Mouse (Mus musculus): ENCODE measurements around the gene Zik1. TPM values are rescaled to one million over a fixed set of nuclear protein-coding genes. Genes with fewer than 3 reads are reported as not detected.
A peak's percentile ranks its signal among the peaks of the same experiment; 100 is the strongest.

Zik1 gene
- polyA plus RNA-seq (2016; fragmentation: Nextera tagmentation; extraction: Ambion mirVana): 35.6 and 37.4 TPM in 2 replicates

DNA sequence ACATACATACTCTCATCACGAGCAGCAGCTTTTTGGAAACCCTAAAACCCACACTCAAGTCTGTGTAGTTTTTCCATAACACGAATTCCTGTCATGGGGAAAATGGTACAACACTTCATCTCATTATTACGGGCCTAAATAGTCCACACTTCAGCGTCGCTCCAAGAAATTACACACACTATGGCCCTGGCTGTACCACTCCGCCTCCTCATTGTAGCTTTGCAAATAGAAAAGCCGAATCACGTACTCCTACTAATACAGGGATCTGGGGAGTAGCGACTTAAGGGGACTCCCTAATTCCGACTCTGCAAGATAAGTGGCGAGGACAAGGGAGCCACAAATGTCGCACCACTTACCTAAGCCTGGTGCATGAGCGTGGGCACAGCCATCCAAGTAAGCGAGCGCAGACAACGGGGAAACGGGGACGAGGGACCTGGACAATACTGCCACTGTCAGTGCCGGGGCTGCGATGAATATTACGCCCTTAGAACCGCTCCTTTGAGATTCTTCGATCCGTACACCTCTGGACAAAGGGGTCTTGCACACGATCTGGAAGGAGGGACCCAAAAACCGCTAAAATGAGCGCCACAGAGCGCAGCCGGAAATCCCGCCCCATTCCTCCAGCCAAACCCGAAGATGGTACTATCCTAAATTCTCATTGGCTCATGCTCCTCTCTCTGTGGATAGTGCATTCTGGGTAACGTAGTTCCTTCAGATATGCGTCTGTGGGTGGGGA, at the start of gene Zik1:
TSS of gene Zik1 (minus strand) at position 609 of the 736 bp plus-strand sequence.
- Histone ChIP-seq H3K9ac (peak within 1 kb of the TSS; percentile 70), H3K4me2 (replicated peaks) (peak within 1 kb of the TSS; percentile 77), H3K9me3 (no peaks in the 10 kb centered on the region), H3K4me3 (peak within 1 kb of the TSS; percentile 66), H3K4me1 (peaks cover 7% of the 10 kb centered on the region; the same call in 1 of the 2 replicates), H3K27me3 (replicated peaks) (no peaks in the 10 kb centered on the region), H3K27ac (no peak within 1 kb of the TSS), H3K36me3 (peaks cover 27% of the 10 kb centered on the region)
- ATAC-seq (ENCODE audit: low FRiP score, low read depth): peak; percentile 99
- 2% methylated on average over 33 of the region's 33 CpGs for WGBS

GRCm38 (mm10) chr7:10495578-10495977, 384 bp upstream of the Zik1 start:
- Histone ChIP-seq H3K9me3 (no peaks in the 10 kb centered on the region), H3K9ac (no peak overlapping the region), H3K27ac (no peak overlapping the region), H3K27me3 (replicated peaks) (no peaks in the 10 kb centered on the region), H3K4me1 (peaks cover 7% of the 10 kb centered on the region; the same call in 1 of the 2 replicates), H3K4me3 (0 out of 2 replicates have a peak overlapping the region, but pooled peaks have one; percentile 66), H3K4me2 (replicated peaks) (peak overlapping the region; percentile 77), H3K36me3 (peaks cover 21% of the 10 kb centered on the region)
- ATAC-seq (ENCODE audit: low FRiP score, low read depth): no peak
- WGBS: 39% methylated on average over 6 of the region's 6 CpGs

GRCm38 (mm10) chr7:10480588-10481233, 14.5 kb downstream of the Zik1 start:
- no peak overlapping the region for H3K27ac ChIP-seq
- H3K4me1 ChIP-seq: no peaks in the 10 kb centered on the region
- H3K4me2 ChIP-seq (replicated peaks): peak overlapping the region; percentile 23; the same call in 1 of the 2 replicates
- no peaks in the 10 kb centered on the region for H3K9me3 ChIP-seq
- H3K4me3 ChIP-seq: no peak overlapping the region
- no peaks in the 10 kb centered on the region for H3K36me3 ChIP-seq
- WGBS: 64% methylated on average over 18 of the region's 18 CpGs
- no peaks in the 10 kb centered on the region for H3K27me3 ChIP-seq (replicated peaks)
- no peak overlapping the region for H3K9ac ChIP-seq
- peak; percentile 72; the same call in 1 of the 2 replicates for ATAC-seq (ENCODE audit: low FRiP score, low read depth)

- Histone ChIP-seq H3K4me2 (replicated peaks) (no peak overlapping the region), H3K9me3 (no peaks in the 10 kb centered on the region), H3K36me3 (no peaks in the 10 kb centered on the region), H3K4me3 (no peak overlapping the region), H3K27me3 (replicated peaks) (no peaks in the 10 kb centered on the region), H3K27ac (no peak overlapping the region), H3K9ac (no peak overlapping the region), H3K4me1 (no peaks in the 10 kb centered on the region)
- no peak for ATAC-seq (ENCODE audit: low FRiP score, low read depth)
Measured at GRCm38 (mm10) chr7:10479813-10480212, 15.4 kb downstream of the Zik1 start.

- WGBS: 74% methylated on average over 3 of the region's 3 CpGs
- no peak overlapping the region for H3K4me2 ChIP-seq (replicated peaks)
- H3K9me3 ChIP-seq: 0 out of 2 replicates have a peak, but pooled peaks cover 12% of the 10 kb centered on the region
- H3K27ac ChIP-seq: no peak overlapping the region
- no peak overlapping the region for H3K4me3 ChIP-seq
- no peaks in the 10 kb centered on the region for H3K36me3 ChIP-seq
- H3K9ac ChIP-seq: no peak overlapping the region
- H3K27me3 ChIP-seq (replicated peaks): no peaks in the 10 kb centered on the region
- no peaks in the 10 kb centered on the region for H3K4me1 ChIP-seq
- ATAC-seq (ENCODE audit: low FRiP score, low read depth): no peak
Measured at GRCm38 (mm10) chr7:10458166-10458565, 37.0 kb downstream of the Zik1 start.

GRCm38 (mm10) chr7:10443031-10443430, 52.2 kb downstream of the Zik1 start, which contains the start of gene Vmn1r67:
Gene Vmn1r67 (plus strand): TSS chr7:10443331.
- H3K4me1 ChIP-seq: no peaks in the 10 kb centered on the region
- no peak for ATAC-seq (ENCODE audit: low FRiP score, low read depth)
- no peaks in the 10 kb centered on the region for H3K27me3 ChIP-seq (replicated peaks)
- H3K27ac ChIP-seq: no peak within 1 kb of the TSS
- no peak within 1 kb of the TSS for H3K4me3 ChIP-seq
- H3K9ac ChIP-seq: no peak within 1 kb of the TSS
- peaks cover 15% of the 10 kb centered on the region; the same call in 1 of the 2 replicates for H3K9me3 ChIP-seq
- no peaks in the 10 kb centered on the region for H3K36me3 ChIP-seq
- H3K4me2 ChIP-seq (replicated peaks): no peak within 1 kb of the TSS

Other genes with a start within 250 kb of the Zik1 start
- not detected in 2 replicates for gene Vmn1r66, start 217.4 kb downstream of the Zik1 start, polyA plus RNA-seq (2016; fragmentation: Nextera tagmentation; extraction: Ambion mirVana)
- gene Vmn1r67, start 52.1 kb downstream of the Zik1 start, polyA plus RNA-seq (2016; fragmentation: Nextera tagmentation; extraction: Ambion mirVana): not detected in 2 replicates
- gene Vmn1r68, start 63.1 kb upstream of the Zik1 start, polyA plus RNA-seq (2016; fragmentation: Nextera tagmentation; extraction: Ambion mirVana): not detected in 2 replicates
- gene Vmn1r69, start 118.3 kb upstream of the Zik1 start, polyA plus RNA-seq (2016; fragmentation: Nextera tagmentation; extraction: Ambion mirVana): not detected in 2 replicates
- not detected in 2 replicates for gene Vmn1r70, start 136.1 kb upstream of the Zik1 start, polyA plus RNA-seq (2016; fragmentation: Nextera tagmentation; extraction: Ambion mirVana)
- not detected in 2 replicates for gene Nlrp4b, start 192.4 kb upstream of the Zik1 start, polyA plus RNA-seq (2016; fragmentation: Nextera tagmentation; extraction: Ambion mirVana)

Measured in neural tube, embryonic 12.5 days (tissue).